Mouse (Mus musculus): Measurements from ENCODE around the gene Il11. TPM values are rescaled to one million over a fixed set of nuclear protein-coding genes. Genes with fewer than 3 reads are reported as not detected.
A peak's percentile ranks its signal among the peaks of the same experiment; 100 is the strongest.

Gene Il11
- polyA plus RNA-seq, 1 experiment from 2014 or later, result 0.12 TPM

- H3K27me3 ChIP-seq (replicated peaks; ENCODE audit: control insufficient read depth, insufficient read depth, low read length), result no peaks in the 10 kb centered on the region
- H3K4me2 ChIP-seq (replicated peaks; ENCODE audit: low read depth), result no peak overlapping the region
- H3K9me3 ChIP-seq (ENCODE audit: control insufficient read depth), result no peaks in the 10 kb centered on the region
- no peak overlapping the region for H3K4me3 ChIP-seq (ENCODE audit: low read depth, low read length)
- no peak for TF ChIP-seq CTCF (IDR thresholded peaks at IDR 0.05; ENCODE audit: low read depth)
- 36% methylated on average over 1 of the region's 1 CpGs for WGBS
- H3K9ac ChIP-seq (ENCODE audit: low read depth, low read length), result no peak overlapping the region
- H3K4me1 ChIP-seq (replicated peaks; ENCODE audit: control insufficient read depth, insufficient read depth, low read length), result no peaks in the 10 kb centered on the region
- H3K36me3 ChIP-seq (ENCODE audit: control insufficient read depth, insufficient read depth), result no peaks in the 10 kb centered on the region
- no peak for ATAC-seq
- no peak overlapping the region for H3K27ac ChIP-seq (ENCODE audit: low read depth, low read length)
Measured at GRCm38 (mm10) chr7:4759670-4760069, 23.0 kb downstream of the Il11 start.

DNA sequence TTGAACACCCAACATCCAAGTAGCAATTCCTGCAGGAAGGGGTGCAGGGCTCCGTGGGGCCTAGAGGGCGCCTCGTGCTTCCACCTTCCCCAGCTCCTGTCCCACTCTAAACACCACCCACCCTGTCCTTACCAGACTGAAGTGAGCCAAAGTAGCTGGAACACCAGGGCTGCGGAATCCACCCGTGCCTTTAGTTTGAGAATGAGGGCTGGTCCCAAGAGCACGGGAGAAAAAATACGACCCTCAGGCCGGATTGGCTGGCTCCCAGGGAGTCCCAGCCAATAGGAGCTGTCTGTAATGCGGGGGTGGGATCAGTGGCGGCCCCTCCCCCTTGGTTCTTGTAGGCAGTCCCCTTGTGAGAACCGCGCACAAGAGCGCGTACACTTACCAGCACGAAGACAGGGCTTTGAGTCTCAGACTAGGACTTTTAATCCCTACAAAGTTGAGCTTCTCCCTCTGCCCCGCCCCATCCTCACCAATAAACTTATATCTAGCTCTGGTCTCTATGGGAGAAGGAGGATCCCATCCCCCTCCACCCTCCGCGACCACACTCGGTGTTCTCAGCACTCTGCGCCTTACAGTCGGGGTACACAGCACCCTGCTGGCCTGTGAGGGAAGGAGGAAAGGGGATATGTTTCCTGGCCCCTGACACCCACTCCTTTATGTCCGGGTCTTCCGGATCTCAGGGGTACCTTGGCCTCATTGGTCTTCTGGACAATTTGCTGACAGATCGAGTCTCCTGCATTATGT is 29.7 kb downstream of the Il11 start, which contains the start of gene Cox6b2:
Gene Cox6b2, minus strand, starts transcription at position 274 of the 750 bp plus-strand sequence.
- Histone ChIP-seq H3K27ac (ENCODE audit: low read depth, low read length) (no peak within 1 kb of the TSS; the same call in 1 of the 2 replicates), H3K4me3 (ENCODE audit: low read depth, low read length) (peak within 1 kb of the TSS; percentile 41), H3K27me3 (replicated peaks; ENCODE audit: control insufficient read depth, insufficient read depth, low read length) (no peaks in the 10 kb centered on the region), H3K4me2 (replicated peaks; ENCODE audit: low read depth) (peak within 1 kb of the TSS; percentile 59), H3K36me3 (ENCODE audit: control insufficient read depth, insufficient read depth) (no peaks in the 10 kb centered on the region), H3K9me3 (ENCODE audit: control insufficient read depth) (no peaks in the 10 kb centered on the region), H3K9ac (ENCODE audit: low read depth, low read length) (no peak within 1 kb of the TSS), H3K4me1 (replicated peaks; ENCODE audit: control insufficient read depth, insufficient read depth, low read length) (no peaks in the 10 kb centered on the region)
- 6% methylated on average over 24 of the region's 24 CpGs for WGBS
- 0 out of 2 replicates have a peak, but pooled peaks have one; percentile 18 for TF ChIP-seq CTCF (IDR thresholded peaks at IDR 0.05; ENCODE audit: low read depth)
- ATAC-seq, result peak; percentile 57

GRCm38 (mm10) chr7:4751971-4752820 is 30.5 kb downstream of the Il11 start:
- Histone ChIP-seq H3K27ac (ENCODE audit: low read depth, low read length) (no peak overlapping the region), H3K9me3 (ENCODE audit: control insufficient read depth) (no peaks in the 10 kb centered on the region), H3K4me3 (ENCODE audit: low read depth, low read length) (peak overlapping the region; percentile 41), H3K4me2 (replicated peaks; ENCODE audit: low read depth) (peak overlapping the region; percentile 59), H3K36me3 (ENCODE audit: control insufficient read depth, insufficient read depth) (peaks cover under 1% of the 10 kb centered on the region; the same call in 1 of the 2 replicates), H3K4me1 (replicated peaks; ENCODE audit: control insufficient read depth, insufficient read depth, low read length) (no peaks in the 10 kb centered on the region), H3K27me3 (replicated peaks; ENCODE audit: control insufficient read depth, insufficient read depth, low read length) (no peaks in the 10 kb centered on the region), H3K9ac (ENCODE audit: low read depth, low read length) (0 out of 2 replicates have a peak overlapping the region, but pooled peaks have one; percentile 1)
- no peak for TF ChIP-seq CTCF (IDR thresholded peaks at IDR 0.05; ENCODE audit: low read depth)
- WGBS, result 2% methylated on average over 28 of the region's 30 CpGs
- ATAC-seq, result peak; percentile 42

DNA sequence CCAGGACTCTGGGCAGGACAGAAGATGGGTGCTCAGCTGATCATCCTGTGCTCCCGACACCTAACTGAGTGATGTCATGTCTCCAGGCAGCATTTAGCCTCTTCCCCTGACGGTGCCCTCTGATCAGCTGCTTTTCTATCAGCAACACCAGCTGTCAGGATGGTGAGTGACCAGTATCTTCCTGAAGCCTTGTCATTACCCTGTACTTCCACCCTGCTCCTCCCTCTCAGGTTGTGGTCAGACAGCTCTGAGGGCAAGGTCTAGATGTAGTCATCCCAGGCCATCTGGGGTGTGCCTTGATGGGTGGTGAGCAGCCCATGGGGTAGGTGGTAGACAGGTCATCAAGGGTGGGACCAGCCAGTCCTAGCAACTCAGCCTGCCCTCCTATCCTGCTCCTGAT is 33.5 kb downstream of the Il11 start:
- Histone ChIP-seq H3K4me2 (replicated peaks; ENCODE audit: low read depth) (no peak overlapping the region), H3K9me3 (ENCODE audit: control insufficient read depth) (no peaks in the 10 kb centered on the region), H3K27me3 (replicated peaks; ENCODE audit: control insufficient read depth, insufficient read depth, low read length) (no peaks in the 10 kb centered on the region), H3K4me1 (replicated peaks; ENCODE audit: control insufficient read depth, insufficient read depth, low read length) (no peaks in the 10 kb centered on the region), H3K36me3 (ENCODE audit: control insufficient read depth, insufficient read depth) (peaks cover 18% of the 10 kb centered on the region), H3K9ac (ENCODE audit: low read depth, low read length) (no peak overlapping the region), H3K27ac (ENCODE audit: low read depth, low read length) (peak overlapping the region; percentile 54; the same call in 1 of the 2 replicates), H3K4me3 (ENCODE audit: low read depth, low read length) (no peak overlapping the region)
- ATAC-seq, result peak; percentile 89
- no peak for TF ChIP-seq CTCF (IDR thresholded peaks at IDR 0.05; ENCODE audit: low read depth)
- WGBS, result 71% methylated on average over 2 of the region's 2 CpGs

GRCm38 (mm10) chr7:4748321-4748720 is 34.3 kb downstream of the Il11 start:
- 0 out of 2 replicates have a peak, but pooled peaks have one; percentile 8 for TF ChIP-seq CTCF (IDR thresholded peaks at IDR 0.05; ENCODE audit: low read depth)
- no peak for ATAC-seq
- Histone ChIP-seq H3K4me3 (ENCODE audit: low read depth, low read length) (no peak overlapping the region), H3K36me3 (ENCODE audit: control insufficient read depth, insufficient read depth) (peaks cover 26% of the 10 kb centered on the region), H3K27ac (ENCODE audit: low read depth, low read length) (no peak overlapping the region), H3K4me1 (replicated peaks; ENCODE audit: control insufficient read depth, insufficient read depth, low read length) (no peaks in the 10 kb centered on the region), H3K4me2 (replicated peaks; ENCODE audit: low read depth) (no peak overlapping the region), H3K27me3 (replicated peaks; ENCODE audit: control insufficient read depth, insufficient read depth, low read length) (no peaks in the 10 kb centered on the region), H3K9me3 (ENCODE audit: control insufficient read depth) (no peaks in the 10 kb centered on the region), H3K9ac (ENCODE audit: low read depth, low read length) (no peak overlapping the region)
- 69% methylated on average over 4 of the region's 4 CpGs for WGBS

Data from intestine, postnatal 0 days (tissue).